Mouse (Mus musculus) liver, embryonic 15.5 days (tissue): Measurements from ENCODE around the gene Npas1. TPM values are rescaled to one million over a fixed set of nuclear protein-coding genes. Genes with fewer than 3 reads are reported as not detected.

Experiments
- ATAC-seq: fragments of 200-750 bp; cut with Nextera tagmentation; 2 replicates; pipeline ENCODE4 v1.8.0; 2017; ENCODE audit warnings: moderate number of reproducible peaks, mild to moderate bottlenecking, moderate library complexity; ENCODE audit not compliant: insufficient read depth
- H3K27ac ChIP-seq: fragments of 300-500 bp; sonication (generic); replicated peaks from 2 replicates; pipeline ENCODE4 v1.5.1; 2015; ENCODE audit warnings: mild to moderate bottlenecking, inconsistent platforms
- H3K27me3 ChIP-seq: fragments of 300-500 bp; sonication (generic); 2 replicates; pipeline ENCODE4 v1.6.1; 2015; ENCODE audit warnings: mild to moderate bottlenecking, inconsistent platforms
- H3K36me3 ChIP-seq: fragments of 300-500 bp; sonication (generic); replicated peaks from 2 replicates; pipeline ENCODE4 v1.6.1; 2015; ENCODE audit warnings: moderate library complexity, mild to moderate bottlenecking, inconsistent platforms
- H3K4me1 ChIP-seq: fragments of 300-500 bp; sonication (generic); replicated peaks from 2 replicates; pipeline ENCODE4 v1.6.1; 2015; ENCODE audit warnings: inconsistent platforms
- H3K4me2 ChIP-seq: fragments of 300-500 bp; sonication (generic); 2 replicates; pipeline ENCODE4 v1.6.1; 2015; ENCODE audit warnings: moderate library complexity, mild to moderate bottlenecking, inconsistent platforms
- H3K4me3 ChIP-seq: fragments of 300-500 bp; sonication (generic); replicated peaks from 2 replicates; pipeline ENCODE4 v1.5.1; 2015; ENCODE audit warnings: mild to moderate bottlenecking, inconsistent platforms
- H3K9ac ChIP-seq: fragments of 300-500 bp; sonication (generic); 2 replicates; pipeline ENCODE4 v1.6.1; 2015; ENCODE audit warnings: moderate library complexity, mild to moderate bottlenecking, inconsistent platforms
- H3K9me3 ChIP-seq: fragments of 300-500 bp; sonication (generic); replicated peaks from 2 replicates; pipeline ENCODE4 v1.6.1; 2016; ENCODE audit warnings: inconsistent platforms
- WGBS: fragments of 180-500 bp; shearing (Covaris S2); methylation state at CpG from one replicate; pipeline ENCODE4 v1.1.7; 2015; ENCODE audit warnings: mixed read lengths; ENCODE audit not compliant: insufficient replicate concordance; 5-methylcytosine and 5-hydroxymethylcytosine counted together
- polyA plus RNA-seq: library from polyadenylated mRNA; unstranded; fragments of >200 nt; fragmentation: Nextera tagmentation; extraction: Ambion mirVana; gene quantifications from 2 replicates; pipeline ENCODE4 v1.2.1, GENCODE M21; 2015

Gene Npas1
- polyA plus RNA-seq, 1 experiment from 2014 or later: 0.12 TPM

GRCm38 (mm10) chr7:16472116-16472709 is 5.3 kb downstream of the Npas1 start:
- Histone ChIP-seq H3K27me3 (peaks cover 95% of the 10 kb centered on the region), H3K9ac (no peak overlapping the region), H3K4me2 (no peak overlapping the region), H3K27ac (no peak overlapping the region), H3K36me3 (no peaks in the 10 kb centered on the region), H3K9me3 (no peaks in the 10 kb centered on the region), H3K4me3 (no peak overlapping the region), H3K4me1 (peaks cover 24% of the 10 kb centered on the region)
- 14% methylated on average over 17 of the region's 17 CpGs for WGBS
- ATAC-seq: no peak

- no peaks in the 10 kb centered on the region for H3K36me3 ChIP-seq
- no peak overlapping the region for H3K27ac ChIP-seq
- H3K27me3 ChIP-seq: peaks cover 88% of the 10 kb centered on the region
- H3K9ac ChIP-seq: no peak overlapping the region
- 25% methylated on average over 9 of the region's 9 CpGs for WGBS
- H3K4me3 ChIP-seq: no peak overlapping the region
- peaks cover 22% of the 10 kb centered on the region for H3K4me1 ChIP-seq
- H3K4me2 ChIP-seq: no peak overlapping the region
- H3K9me3 ChIP-seq: no peaks in the 10 kb centered on the region
- no peak for ATAC-seq
These were observed 6.0 kb downstream of the Npas1 start for GRCm38 (mm10) chr7:16471549-16471948.

GRCm38 (mm10) chr7:16468115-16468514 is 9.4 kb downstream of the Npas1 start:
- no peak for ATAC-seq
- no peaks in the 10 kb centered on the region for H3K36me3 ChIP-seq
- WGBS: 26% methylated on average over 5 of the region's 5 CpGs
- H3K4me3 ChIP-seq: no peak overlapping the region
- no peaks in the 10 kb centered on the region for H3K9me3 ChIP-seq
- H3K4me1 ChIP-seq: no peaks in the 10 kb centered on the region
- peaks cover 80% of the 10 kb centered on the region for H3K27me3 ChIP-seq
- H3K4me2 ChIP-seq: no peak overlapping the region
- no peak overlapping the region for H3K27ac ChIP-seq
- no peak overlapping the region for H3K9ac ChIP-seq

- H3K4me2 ChIP-seq: no peak overlapping the region
- WGBS: 46% methylated on average over 4 of the region's 4 CpGs
- H3K9ac ChIP-seq: no peak overlapping the region
These were observed 11.0 kb downstream of the Npas1 start for GRCm38 (mm10) chr7:16466565-16466964.

DNA sequence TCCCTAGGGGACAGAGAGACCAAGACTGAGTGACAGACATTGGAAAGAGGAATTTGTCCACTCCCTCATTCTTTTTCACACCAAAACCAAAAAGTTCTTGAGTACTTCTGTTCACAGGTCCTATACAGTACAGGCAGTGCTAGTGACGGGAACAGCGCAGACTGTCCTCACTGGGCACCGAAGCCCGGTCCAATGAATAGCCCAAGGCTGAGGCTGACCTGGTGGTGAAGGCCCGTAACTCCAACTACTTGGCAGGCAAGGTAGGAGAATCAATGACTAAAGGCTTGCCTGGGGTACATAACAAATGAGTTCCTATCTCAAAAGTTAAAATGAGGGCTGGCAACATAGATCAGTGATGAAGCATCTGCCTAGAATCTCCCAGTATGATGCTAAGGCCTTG is 12.0 kb downstream of the Npas1 start:
- Histone ChIP-seq H3K9me3 (no peaks in the 10 kb centered on the region), H3K36me3 (no peaks in the 10 kb centered on the region), H3K27ac (no peak overlapping the region), H3K27me3 (peaks cover 80% of the 10 kb centered on the region), H3K9ac (no peak overlapping the region), H3K4me2 (no peak overlapping the region), H3K4me1 (no peaks in the 10 kb centered on the region), H3K4me3 (no peak overlapping the region)
- 81% methylated on average over 5 of the region's 5 CpGs for WGBS
- ATAC-seq: 0 out of 2 replicates have a peak, but pooled peaks have one; percentile 19

More at GRCm38 (mm10) chr7:16466565-16466964, 11.0 kb downstream of the Npas1 start:
- Histone ChIP-seq H3K27me3 (peaks cover 80% of the 10 kb centered on the region), H3K4me1 (no peaks in the 10 kb centered on the region), H3K27ac (no peak overlapping the region), H3K4me3 (no peak overlapping the region), H3K9me3 (no peaks in the 10 kb centered on the region), H3K36me3 (no peaks in the 10 kb centered on the region)
- no peak for ATAC-seq

GRCm38 (mm10) chr7:16465160-16465559 is 12.4 kb downstream of the Npas1 start:
- Histone ChIP-seq H3K36me3 (no peaks in the 10 kb centered on the region), H3K4me3 (no peak overlapping the region), H3K27me3 (peaks cover 80% of the 10 kb centered on the region), H3K27ac (no peak overlapping the region), H3K9ac (no peak overlapping the region), H3K4me2 (no peak overlapping the region), H3K4me1 (no peaks in the 10 kb centered on the region), H3K9me3 (no peaks in the 10 kb centered on the region)
- ATAC-seq: peak; percentile 18; the same call in 1 of the 2 replicates
- WGBS: 5% methylated on average over 8 of the region's 8 CpGs

DNA sequence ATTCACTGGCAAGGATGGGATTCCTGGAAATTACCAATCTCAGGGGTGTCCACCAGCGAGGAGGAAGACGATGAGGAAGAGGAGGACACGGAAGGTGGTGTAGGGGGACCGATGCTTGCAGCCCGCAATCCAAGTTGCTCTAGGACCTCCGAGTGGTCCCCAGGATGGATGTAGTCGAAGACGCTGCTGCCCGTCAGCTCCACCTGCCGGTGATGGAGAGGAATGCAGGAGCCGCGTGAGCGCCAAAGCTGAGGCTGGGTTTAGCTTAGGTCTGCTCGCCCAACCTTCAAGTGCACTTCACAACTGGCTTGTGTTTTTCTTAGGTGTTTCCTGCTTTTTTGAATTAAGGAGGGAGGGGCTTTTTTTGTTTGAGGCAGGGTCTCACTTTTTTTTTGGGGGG is 14.3 kb downstream of the Npas1 start:
- Histone ChIP-seq H3K4me2 (no peak overlapping the region), H3K9me3 (no peaks in the 10 kb centered on the region), H3K4me3 (no peak overlapping the region), H3K9ac (no peak overlapping the region), H3K27me3 (peaks cover 64% of the 10 kb centered on the region), H3K4me1 (no peaks in the 10 kb centered on the region), H3K27ac (no peak overlapping the region), H3K36me3 (no peaks in the 10 kb centered on the region)
- WGBS: under 1% methylated on average over 14 of the region's 14 CpGs
- ATAC-seq: no peak; the same call in 1 of the 2 replicates

- H3K27me3 ChIP-seq: peaks cover 58% of the 10 kb centered on the region
- ATAC-seq: no peak
- no peaks in the 10 kb centered on the region for H3K36me3 ChIP-seq
- no peak overlapping the region for H3K4me3 ChIP-seq
- 61% methylated on average over 6 of the region's 6 CpGs for WGBS
- H3K9ac ChIP-seq: no peak overlapping the region
- no peaks in the 10 kb centered on the region for H3K4me1 ChIP-seq
- no peak overlapping the region for H3K27ac ChIP-seq
- no peak overlapping the region for H3K4me2 ChIP-seq
- no peaks in the 10 kb centered on the region for H3K9me3 ChIP-seq
These were observed 15.8 kb downstream of the Npas1 start for GRCm38 (mm10) chr7:16461705-16462104.

DNA sequence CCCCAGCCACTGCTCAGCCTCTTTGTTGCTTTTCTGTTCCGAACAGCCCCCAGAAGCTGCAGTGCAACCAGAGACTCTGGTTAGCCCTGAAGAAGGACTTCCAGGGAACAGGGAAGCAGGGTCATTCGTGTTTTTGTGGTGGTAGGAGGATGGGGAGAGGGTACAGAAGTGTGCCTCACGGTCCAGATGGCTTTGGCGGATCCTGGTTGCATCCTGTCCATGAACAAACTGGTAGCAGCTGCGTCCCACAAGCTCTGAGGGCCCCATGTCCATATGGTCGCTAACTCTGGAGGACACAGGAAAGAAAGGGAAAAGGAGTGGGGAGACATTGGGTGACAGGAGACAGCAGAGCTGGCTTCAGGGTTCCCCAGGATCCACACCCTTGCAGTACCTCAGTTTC is 16.4 kb downstream of the Npas1 start:
- Histone ChIP-seq H3K9me3 (no peaks in the 10 kb centered on the region), H3K4me1 (no peaks in the 10 kb centered on the region), H3K9ac (no peak overlapping the region), H3K4me3 (no peak overlapping the region), H3K36me3 (no peaks in the 10 kb centered on the region), H3K27me3 (peaks cover 57% of the 10 kb centered on the region), H3K27ac (no peak overlapping the region), H3K4me2 (no peak overlapping the region)
- no peak for ATAC-seq
- WGBS: 56% methylated on average over 6 of the region's 6 CpGs

DNA sequence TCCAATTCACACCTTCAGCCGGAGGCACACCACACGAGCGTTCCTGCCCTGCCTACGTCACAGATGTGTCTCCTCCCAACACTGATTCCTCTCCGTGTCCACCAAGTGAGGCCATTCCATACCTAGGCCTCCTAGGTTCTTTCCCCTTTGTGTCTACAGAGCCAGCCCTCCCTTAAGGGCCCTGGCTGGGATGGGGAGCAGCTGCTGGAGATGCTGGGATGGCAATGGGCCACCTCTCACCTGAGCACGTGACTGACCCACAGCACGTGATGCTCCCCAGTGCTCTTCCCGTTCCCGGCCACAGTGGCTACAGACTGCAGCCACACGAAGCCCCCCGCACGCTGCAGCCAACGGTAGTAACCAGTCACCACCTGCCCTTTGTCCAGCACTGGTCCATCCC is 17.0 kb downstream of the Npas1 start:
- ATAC-seq: no peak
- WGBS: 59% methylated on average over 13 of the region's 13 CpGs
- peaks cover 52% of the 10 kb centered on the region for H3K27me3 ChIP-seq

GRCm38 (mm10) chr7:16456289-16456688 is 21.2 kb downstream of the Npas1 start:
- Histone ChIP-seq H3K36me3 (peaks cover 4% of the 10 kb centered on the region; the same call in 1 of the 2 replicates), H3K9me3 (no peaks in the 10 kb centered on the region), H3K9ac (no peak overlapping the region), H3K27ac (no peak overlapping the region), H3K27me3 (peaks cover 15% of the 10 kb centered on the region; the same call in 1 of the 2 replicates), H3K4me2 (no peak overlapping the region), H3K4me3 (no peak overlapping the region), H3K4me1 (peaks cover 24% of the 10 kb centered on the region)
- 86% methylated on average over 5 of the region's 5 CpGs for WGBS
- ATAC-seq: no peak

More for the DNA sequence above, 17.0 kb downstream of the Npas1 start:
- Histone ChIP-seq H3K27ac (no peak overlapping the region), H3K4me3 (no peak overlapping the region), H3K9me3 (no peaks in the 10 kb centered on the region), H3K9ac (no peak overlapping the region), H3K4me1 (no peaks in the 10 kb centered on the region), H3K4me2 (no peak overlapping the region), H3K36me3 (no peaks in the 10 kb centered on the region)

- WGBS: 83% methylated on average over 14 of the region's 14 CpGs
- Histone ChIP-seq H3K4me2 (no peak overlapping the region), H3K4me1 (peaks cover 25% of the 10 kb centered on the region), H3K9ac (no peak overlapping the region), H3K36me3 (peaks cover 4% of the 10 kb centered on the region; the same call in 1 of the 2 replicates), H3K27me3 (0 out of 2 replicates have a peak, but pooled peaks cover 2% of the 10 kb centered on the region), H3K4me3 (no peak overlapping the region), H3K9me3 (no peaks in the 10 kb centered on the region), H3K27ac (no peak overlapping the region)
- no peak for ATAC-seq
These were observed 22.5 kb downstream of the Npas1 start for GRCm38 (mm10) chr7:16455016-16455415.
